Mouse (Mus musculus): ENCODE results near the gene Hoga1. TPM values are rescaled to one million over a fixed set of nuclear protein-coding genes. Genes with fewer than 3 reads are reported as not detected.
"Not testable (repeated sequence)": the region's sequence is repeated elsewhere in the genome, so short reads cannot be mapped to it uniquely, and the experiment has no call there.

Gene Hoga1
- total RNA-seq, 2 experiments from 2014 or later = 1.2 TPM; not detected in 1

DNA sequence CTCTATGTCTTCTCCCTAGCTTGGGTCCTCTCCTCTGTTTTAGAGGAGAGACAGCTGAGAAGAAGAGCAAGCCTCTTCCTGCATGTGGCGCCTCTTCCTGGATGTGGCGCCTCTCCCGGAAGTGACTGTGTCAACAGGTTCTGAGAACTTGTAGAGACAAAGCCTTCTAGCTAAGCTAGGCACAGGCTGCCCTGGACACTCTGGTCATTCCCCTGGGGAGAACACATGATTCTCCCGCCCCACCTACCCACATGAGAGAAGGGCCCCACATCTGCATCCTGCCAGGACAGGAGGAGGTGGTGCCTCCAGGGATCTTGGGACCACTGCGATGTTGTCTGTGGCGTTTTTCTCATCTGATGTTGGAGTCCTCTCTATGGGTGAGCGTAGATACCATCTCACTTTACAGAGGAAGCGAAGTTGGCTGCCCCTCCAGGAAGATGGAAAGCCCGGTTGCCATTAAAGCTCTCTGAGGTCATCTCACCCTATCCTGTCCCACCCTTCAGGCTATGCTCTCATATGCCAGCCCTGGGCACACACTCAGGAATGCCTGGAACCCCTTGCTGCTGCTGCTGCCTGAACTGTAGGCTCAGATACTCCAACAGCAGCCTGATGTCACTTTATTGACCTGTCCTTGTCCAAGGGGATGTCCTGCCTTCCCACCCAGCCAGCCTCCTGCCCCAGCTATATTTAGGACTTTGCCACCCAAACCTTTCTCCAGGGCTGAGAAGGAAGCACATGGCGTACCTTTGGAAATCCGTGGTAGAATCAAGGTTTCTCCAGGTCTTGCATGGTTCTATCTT lies 23.2 kb downstream of the Hoga1 start:
- no peak for ATAC-seq (ENCODE audit: poor library complexity, severe bottlenecking)

DNA sequence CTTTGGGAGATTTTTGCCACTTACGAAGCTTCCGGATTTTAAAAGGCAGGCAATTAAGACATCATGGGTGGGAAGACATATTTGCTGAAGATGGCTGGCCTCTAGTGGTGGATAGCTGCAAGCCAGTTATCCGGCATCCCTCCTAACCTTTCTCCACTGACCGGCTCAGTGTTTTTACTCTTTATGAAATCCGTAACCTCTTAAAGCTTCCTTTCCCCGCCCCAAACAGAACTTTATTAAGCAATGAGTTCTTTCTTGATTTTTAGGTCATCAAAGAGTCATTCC lies 23.8 kb downstream of the Hoga1 start:
- ATAC-seq (ENCODE audit: poor library complexity, severe bottlenecking) = no peak

GRCm38 (mm10) chr19:42071221-42071620 lies 25.8 kb downstream of the Hoga1 start:
- no peak for ATAC-seq (ENCODE audit: poor library complexity, severe bottlenecking)

GRCm38 (mm10) chr19:42071886-42072608 lies 26.6 kb downstream of the Hoga1 start:
- ATAC-seq (ENCODE audit: poor library complexity, severe bottlenecking) = no peak

DNA sequence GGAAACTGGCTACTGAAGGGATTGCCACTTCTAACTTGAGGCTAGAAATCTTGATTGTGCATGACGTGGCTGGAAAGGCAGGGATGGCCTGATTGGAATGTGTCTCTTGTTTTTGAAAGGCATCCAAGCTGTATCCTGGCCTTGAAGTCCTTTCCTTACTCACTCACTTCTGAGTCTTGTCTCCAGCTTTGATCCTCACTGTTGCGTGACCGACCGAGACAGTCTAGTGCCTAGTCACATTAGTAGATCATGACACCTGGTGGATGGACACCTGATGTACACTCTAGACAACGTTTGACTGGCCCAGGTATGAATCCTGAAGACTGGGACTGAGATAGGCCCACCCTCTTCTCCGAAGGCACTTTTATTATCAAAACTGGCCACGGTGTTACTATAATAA lies 27.4 kb downstream of the Hoga1 start:
- no peak for ATAC-seq (ENCODE audit: poor library complexity, severe bottlenecking)

- ATAC-seq (ENCODE audit: poor library complexity, severe bottlenecking) = no peak
These were observed 29.6 kb downstream of the Hoga1 start for GRCm38 (mm10) chr19:42075051-42075450.

GRCm38 (mm10) chr19:42075992-42076391 lies 30.6 kb downstream of the Hoga1 start:
- no peak for ATAC-seq (ENCODE audit: poor library complexity, severe bottlenecking)

GRCm38 (mm10) chr19:42078566-42078965 lies 33.2 kb downstream of the Hoga1 start:
- no peak for ATAC-seq (ENCODE audit: poor library complexity, severe bottlenecking)

DNA sequence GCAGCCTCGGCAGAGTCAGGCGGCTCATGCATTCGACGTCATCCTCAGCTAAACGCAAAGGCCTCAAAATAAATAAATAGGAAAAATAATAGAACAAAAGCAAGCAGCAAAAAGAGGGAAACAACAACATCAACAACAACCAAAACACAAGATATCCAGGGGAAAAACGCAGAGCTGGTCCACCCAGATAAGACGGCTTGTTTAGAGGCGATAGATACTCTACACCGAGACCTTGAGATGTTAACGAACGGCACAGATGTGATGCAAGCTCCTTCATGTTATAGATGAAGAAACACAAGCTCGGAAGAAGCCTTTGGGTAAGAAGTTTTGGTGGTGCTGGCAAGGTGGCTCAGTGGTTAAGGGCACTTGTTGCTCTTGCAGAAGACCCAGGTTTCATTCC lies 33.6 kb downstream of the Hoga1 start:
- ATAC-seq (ENCODE audit: poor library complexity, severe bottlenecking) = no peak

DNA sequence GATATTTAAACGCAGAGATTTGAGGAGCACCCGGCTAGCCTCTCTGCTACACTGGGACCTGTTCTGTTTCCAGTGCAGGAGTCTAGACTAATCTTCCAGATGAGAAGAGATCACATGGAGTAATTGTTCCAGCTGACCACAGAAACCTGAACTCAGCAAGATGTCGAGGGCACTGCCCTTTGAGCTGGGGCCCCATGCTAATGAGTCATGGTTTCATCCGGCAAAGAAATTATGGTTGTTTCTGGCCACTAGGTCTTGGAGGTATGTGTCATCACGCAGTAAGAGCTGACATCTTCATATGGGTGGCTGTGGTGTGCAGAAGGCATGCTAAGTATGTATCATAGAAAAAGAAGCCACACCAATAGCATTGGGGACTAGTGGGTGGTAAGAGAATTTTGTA lies 34.5 kb downstream of the Hoga1 start:
- ATAC-seq (ENCODE audit: poor library complexity, severe bottlenecking) = no peak

DNA sequence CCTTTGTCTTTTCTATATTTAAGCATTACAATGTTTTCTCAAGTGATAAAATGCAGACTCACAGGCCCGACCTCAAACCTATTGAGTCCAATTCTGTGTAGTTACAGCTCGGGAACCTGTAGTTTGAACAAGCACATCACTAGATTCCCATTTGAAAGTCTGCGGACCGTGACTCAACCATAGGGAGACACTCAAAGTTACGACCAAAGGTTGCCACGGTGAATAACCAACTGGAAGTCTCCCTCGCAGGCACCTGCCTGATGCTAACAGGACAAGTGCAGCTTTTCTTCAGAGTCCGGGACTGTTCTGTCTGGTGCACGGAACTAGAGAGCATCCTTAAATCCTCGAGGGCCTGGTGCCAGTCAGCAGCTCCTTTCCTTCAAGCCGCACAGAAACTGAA lies 35.1 kb downstream of the Hoga1 start:
- ATAC-seq (ENCODE audit: poor library complexity, severe bottlenecking) = no peak

- not testable (repeated sequence) for ATAC-seq (ENCODE audit: poor library complexity, severe bottlenecking)
These were observed 36.2 kb downstream of the Hoga1 start for GRCm38 (mm10) chr19:42081613-42082012.

- ATAC-seq (ENCODE audit: poor library complexity, severe bottlenecking) = no peak
These were observed 40.3 kb downstream of the Hoga1 start for GRCm38 (mm10) chr19:42085690-42086089.

- no peak for ATAC-seq (ENCODE audit: poor library complexity, severe bottlenecking)
These were observed 40.8 kb downstream of the Hoga1 start, which contains the start of gene Morn4 for GRCm38 (mm10) chr19:42086166-42086565. Gene Morn4, minus strand, starts transcription at chr19:42086357.

DNA sequence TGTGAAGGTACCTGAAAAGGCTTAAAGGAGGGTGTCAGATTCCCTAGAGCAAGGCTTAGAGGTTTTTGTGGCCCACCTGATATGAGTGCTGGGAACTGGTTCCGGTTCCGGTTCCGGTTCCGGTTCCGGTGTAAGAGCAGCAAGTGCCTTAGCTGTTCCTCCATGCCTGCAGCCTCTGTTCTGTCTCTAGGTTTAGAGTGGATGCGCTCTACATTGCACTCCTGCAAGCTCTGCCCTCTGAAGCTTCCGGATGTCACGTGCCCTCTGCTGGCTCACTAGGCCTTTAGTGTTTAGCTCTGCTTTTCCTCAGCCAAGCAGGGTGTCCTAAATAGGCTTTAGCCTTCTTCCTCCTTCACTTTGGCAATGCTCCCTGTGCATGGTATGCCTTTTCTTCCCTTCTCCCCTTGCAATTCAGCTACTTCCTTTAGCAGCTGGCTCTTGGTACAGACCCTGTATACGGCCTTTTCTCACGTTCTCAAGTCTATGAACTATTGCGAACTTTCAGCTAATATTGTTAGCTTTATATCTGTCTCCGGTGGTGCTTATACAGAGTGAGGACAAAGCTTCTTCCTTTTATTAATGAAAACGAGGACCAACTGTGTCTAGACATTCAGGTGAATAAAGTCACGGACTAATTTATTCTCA lies 43.8 kb downstream of the Hoga1 start:
- peak; percentile 43 for ATAC-seq (ENCODE audit: poor library complexity, severe bottlenecking)

DNA sequence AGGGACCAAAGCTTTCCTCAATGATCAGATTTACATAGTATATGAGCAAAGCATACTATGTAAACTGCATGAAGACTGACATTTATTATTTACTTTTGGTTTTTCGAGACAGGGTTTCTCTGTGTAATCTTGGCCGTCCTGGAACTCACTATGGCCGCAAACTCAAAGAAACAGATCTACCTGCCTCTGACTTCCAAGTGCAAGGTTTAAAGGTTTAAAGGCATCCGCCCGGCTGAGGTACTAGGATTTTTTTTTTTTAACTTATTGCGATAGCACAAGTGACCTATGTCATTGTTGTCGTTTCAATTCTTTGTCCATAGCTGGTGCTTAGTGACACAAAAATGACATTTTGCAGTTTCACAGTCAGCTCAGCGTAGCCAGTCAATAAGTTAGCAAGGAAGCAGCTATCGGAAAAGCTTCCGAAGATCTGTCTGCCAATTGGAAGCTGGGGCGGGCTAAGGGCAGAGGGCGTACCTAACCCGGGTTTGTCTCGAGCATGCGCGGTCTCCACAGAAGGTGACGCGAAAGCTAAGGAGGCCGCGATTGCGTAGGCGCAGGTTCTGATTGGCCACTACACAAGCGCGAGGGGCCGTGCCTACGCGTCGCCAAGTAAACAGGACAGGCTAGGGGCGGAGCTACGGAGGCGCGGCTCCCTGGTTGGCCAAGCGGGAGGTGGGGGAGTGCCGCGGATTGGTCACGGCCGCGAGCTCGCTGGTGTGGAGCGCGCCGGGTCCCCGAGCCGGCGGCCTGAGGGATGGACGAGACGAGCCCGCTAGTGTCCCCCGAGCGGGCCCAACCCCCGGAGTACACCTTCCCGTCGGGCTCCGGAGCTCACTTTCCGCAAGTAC lies 44.6 kb downstream of the Hoga1 start, which contains the start of gene Pi4k2a:
Gene Pi4k2a (plus strand): TSS at position 723 of the 848 bp plus-strand sequence.
- ATAC-seq (ENCODE audit: poor library complexity, severe bottlenecking) = peak; percentile 94

- peak; percentile 36 for ATAC-seq (ENCODE audit: poor library complexity, severe bottlenecking)
These were observed 45.3 kb downstream of the Hoga1 start for GRCm38 (mm10) chr19:42090637-42091141.

- ATAC-seq (ENCODE audit: poor library complexity, severe bottlenecking) = no peak
These were observed 54.0 kb downstream of the Hoga1 start for GRCm38 (mm10) chr19:42099406-42099805.

DNA sequence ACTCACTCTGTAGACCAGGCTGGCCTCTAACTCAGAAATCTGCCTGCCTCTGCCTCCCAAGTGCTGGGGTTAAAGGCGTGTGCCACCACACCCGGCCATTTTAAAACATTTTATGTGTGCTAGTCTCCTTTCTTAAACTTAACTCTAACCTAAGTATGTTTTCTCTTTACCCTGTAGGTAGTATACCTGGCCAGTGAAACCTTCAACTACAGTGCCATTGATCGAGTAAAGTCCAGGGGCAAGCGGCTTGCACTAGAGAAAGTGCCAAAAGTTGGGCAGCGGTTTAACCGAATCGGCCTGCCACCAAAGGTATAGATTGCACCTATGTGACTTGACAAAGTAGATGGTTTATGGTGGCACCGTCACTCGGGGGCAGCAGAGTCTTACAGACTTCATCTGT lies 59.3 kb downstream of the Hoga1 start:
- ATAC-seq (ENCODE audit: poor library complexity, severe bottlenecking) = no peak

GRCm38 (mm10) chr19:42115783-42116335 lies 70.4 kb downstream of the Hoga1 start:
- no peak for ATAC-seq (ENCODE audit: poor library complexity, severe bottlenecking)

Data from megakaryocyte, adult 5-6 weeks (primary cell).